Mouse (Mus musculus) lung, postnatal 0 days (tissue): ENCODE measurements around the gene Scd2.

Source experiments
- CTCF ChIP-seq: IDR thresholded peaks from 2 replicates; pipeline ENCODE4 v1.5.1; 2016; ENCODE audit warnings: antibody characterized with exemption, mild to moderate bottlenecking
- EP300 ChIP-seq: IDR thresholded peaks from 2 replicates; pipeline ENCODE4 v1.6.1; 2016; ENCODE audit warnings: antibody characterized with exemption, mild to moderate bottlenecking, control low read depth

- no peak for TF ChIP-seq CTCF
- TF ChIP-seq EP300 = no peak
These were observed 4.4 kb downstream of the Scd2 start for GRCm38 (mm10) chr19:44297862-44298261.
